Mouse (Mus musculus) induced T-regulatory cell, adult 2 months (primary cell): ENCODE data around the gene Plin5.
A peak's percentile ranks its signal among the peaks of the same experiment; 100 is the strongest.
"Not testable (repeated sequence)": the region's sequence is repeated elsewhere in the genome, so short reads cannot be mapped to it uniquely, and the experiment has no call there.

ENCODE experiments used
- DNase-seq: peaks from one replicate; pipeline ENCODE4 v3.0.0-alpha.2; 2012; ENCODE audit warnings: low read depth

Gene Plin5

DNA sequence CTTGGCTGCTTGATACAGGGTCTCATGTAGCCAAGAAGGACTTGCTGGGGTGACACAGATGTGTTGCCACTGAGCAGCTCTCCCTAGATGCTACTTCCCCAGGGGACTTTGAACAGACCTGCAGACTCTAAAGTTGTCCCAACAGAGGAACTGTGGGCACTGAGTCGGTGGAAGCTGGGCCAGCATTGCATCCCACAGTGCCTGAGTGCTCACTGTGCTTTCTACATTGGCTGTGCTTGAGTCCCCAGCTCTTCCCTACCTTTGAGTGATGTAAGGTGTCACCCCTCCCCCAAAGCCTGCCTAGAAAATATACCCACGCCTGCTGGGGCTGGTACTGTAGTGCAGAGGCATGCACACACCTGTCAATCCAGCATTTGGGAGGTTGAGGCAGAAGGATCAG, 9.7 kb downstream of the Plin5 start:
- no peak for DNase-seq

DNA sequence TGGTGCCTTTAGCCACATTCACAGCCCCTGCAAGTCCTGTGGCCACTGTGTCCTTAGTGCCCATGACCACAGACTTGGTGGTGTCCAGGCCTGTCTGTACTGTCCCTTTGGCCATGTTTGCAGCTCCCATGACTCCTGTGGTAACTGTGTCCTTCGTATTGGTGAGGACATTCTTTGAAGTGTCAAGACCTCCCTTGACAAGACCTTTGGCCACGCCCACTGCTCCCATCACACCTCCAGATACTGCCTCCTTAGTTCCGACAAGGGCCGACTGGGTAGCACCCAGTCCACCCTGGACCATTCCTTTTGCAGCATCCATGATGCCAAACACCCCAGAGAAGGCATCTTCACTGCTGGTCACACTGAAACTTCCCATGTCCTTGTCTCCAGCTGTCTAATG, 10.4 kb downstream of the Plin5 start:
- no peak for DNase-seq

DNA sequence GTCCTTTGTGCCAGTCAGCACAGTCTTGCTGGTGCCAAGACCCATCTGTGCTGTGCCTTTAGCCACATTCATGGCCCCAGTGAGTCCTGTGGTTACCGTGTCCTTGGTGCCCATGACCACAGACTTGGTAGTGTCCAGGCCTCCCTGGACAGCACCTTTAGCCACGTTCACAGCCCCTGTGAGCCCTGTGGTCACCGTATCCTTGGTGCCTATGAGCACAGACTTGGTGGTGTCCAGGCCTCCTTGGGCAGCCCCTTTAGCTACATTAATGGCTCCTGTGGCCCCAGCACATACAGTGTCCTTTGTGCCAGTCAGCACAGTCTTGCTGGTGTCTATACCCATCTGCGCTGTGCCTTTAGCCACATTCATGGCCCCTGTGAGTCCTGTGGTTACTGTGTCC, 11.0 kb downstream of the Plin5 start:
- DNase-seq = not testable (repeated sequence)

DNA sequence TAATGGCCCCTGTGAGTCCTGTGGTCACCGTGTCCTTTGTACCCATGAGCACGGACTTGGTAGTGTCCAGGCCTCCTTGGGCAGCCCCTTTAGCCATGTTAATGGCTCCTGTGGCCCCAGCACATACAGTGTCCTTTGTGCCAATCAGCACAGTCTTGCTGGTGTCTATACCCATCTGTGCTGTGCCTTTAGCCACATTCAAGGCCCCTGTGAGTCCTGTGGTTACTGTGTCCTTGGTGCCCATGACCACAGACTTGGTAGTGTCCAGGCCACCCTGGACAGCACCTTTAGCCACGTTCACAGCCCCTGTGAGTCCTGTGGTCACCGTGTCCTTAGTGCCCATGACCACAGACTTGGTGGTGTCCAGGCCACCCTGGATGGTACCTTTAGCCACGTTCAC, 12.6 kb downstream of the Plin5 start:
- DNase-seq = not testable (repeated sequence)

DNA sequence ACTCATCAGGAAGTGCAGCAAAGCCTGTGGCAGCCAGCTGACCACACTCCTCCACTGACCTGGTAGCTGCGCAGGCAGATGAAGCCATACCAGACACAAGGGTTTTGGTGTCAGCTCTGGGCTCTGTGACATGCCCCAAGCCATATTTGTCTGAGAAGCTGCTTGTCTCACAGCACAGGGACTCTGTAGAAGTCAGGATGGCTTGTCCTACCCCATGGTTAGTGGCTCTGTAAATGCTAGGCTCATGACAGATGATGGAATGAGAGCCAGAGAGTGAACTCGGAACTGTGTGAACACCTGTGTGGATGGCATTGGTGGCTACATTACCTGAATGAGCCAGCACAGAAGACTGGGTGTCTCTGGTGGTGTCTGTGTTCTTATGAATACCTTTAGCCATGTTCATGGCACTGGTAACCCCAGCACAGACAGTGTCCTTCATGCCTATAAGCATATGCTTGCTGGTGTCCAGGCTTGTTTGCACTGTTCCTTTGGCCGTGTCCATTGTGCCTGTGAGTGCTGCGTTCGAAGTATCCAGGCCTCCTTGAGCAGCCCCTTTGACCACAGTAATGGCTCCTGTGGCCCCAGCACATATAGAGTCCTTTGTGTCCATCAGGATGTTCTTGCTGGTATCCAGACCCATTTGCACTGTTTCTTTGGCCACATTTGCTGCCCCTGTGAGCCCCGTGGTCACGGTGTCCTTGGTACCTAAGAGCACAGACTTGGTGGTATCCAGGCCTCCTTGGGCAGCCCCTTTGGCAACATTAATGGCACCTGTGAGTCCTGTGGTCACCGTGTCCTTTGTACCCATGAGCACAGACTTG, 13.7 kb downstream of the Plin5 start:
- DNase-seq = no peak

DNA sequence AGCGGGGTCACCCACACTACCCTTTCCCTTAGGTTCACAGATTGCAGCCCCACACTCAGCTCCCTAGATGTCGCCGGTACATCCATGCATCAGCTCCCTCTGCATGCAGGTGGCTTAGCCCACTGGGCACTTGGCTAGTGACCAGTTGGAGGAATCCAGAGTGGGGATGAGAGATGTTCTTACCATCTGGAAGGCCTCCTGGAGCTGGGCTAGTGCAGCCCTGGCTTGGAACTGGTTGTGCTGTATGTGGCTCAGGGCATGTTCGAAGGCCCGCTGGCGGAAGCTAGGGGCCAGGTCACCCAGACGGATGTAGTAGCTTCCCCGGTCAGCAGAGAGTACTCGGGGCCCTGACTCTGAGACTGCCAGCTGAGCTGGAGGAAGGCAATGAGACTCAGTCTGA, 14.5 kb downstream of the Plin5 start:
- DNase-seq = no peak

DNA sequence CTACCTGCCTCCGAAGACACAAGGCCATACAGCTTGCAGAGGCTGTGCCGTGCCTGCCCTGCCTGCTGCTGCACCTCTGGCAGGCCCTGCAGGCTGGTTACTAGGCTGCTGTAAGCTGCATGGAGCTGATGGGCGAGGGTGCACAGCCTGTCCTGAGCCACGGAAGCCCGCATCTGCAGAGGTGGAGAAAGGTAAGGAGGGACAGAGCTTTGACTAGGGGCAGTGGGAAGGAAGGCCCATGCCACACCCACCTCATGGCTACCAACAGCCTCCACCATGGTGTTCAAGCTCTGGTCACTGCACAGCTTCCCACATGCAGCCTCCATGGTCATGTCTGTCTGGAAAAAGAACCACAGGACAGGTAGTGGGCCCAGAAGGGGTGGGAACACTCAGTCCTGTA, 15.2 kb downstream of the Plin5 start:
- no peak for DNase-seq

DNA sequence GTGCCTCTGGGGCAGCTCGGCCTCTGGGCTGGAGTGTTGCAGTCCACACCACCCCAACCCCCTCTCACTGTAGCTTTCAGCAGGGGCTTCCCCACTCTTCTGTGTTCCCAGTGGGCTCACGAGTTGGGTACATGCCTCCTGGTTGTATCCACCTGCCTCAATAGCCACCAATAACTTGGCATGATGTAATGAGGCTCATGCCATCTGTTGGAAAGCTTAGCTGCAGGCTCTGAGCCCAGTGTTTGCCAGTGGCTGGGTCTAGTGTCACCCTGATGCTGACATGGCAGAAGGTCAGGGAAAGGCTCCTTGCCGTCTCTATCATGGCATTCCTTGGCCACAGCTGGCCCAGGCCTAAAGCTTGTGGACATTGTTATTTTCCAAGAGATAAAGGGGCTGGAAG, 16.6 kb downstream of the Plin5 start:
- no peak for DNase-seq

DNA sequence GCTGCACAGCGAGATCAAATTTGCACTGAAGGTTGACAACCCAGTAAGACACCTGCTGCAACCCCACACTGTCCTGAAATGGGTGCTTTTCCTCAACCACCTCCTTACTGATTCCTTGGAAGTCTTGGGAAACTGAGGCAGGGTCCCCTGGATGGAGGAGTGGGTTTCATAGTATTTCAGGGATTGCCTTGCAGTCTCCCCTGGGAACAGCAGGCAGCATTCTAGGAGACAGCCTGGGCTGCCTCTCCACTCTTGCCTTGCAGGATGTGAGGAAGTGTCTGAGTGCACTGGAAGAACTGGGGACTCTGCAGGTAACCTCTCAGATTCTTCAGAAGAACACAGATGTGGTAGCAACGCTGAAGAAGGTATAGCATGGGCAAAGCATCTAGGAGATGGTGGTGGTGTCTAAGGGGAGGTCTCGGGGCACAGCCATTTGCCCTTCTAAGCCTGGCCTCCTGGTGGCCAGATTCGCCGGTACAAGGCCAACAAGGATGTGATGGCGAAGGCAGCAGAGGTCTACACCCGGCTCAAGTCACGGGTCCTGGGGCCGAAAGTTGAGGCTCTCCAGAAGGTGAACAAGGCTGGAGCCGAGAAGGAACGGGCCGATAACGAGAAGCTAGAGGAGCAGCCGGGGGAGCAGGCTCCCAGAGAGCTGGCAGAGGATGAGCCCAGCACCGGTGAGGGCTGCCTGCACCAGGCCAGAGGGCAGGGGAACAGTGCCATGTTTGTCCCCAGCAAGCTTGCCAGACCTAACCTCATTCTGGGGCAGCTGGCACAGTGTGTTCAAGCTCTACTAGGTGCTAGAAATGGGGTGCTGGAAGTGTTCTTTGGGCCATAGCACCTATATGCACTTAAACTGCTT, 18.5 kb downstream of the Plin5 start:
- DNase-seq = no peak

DNA sequence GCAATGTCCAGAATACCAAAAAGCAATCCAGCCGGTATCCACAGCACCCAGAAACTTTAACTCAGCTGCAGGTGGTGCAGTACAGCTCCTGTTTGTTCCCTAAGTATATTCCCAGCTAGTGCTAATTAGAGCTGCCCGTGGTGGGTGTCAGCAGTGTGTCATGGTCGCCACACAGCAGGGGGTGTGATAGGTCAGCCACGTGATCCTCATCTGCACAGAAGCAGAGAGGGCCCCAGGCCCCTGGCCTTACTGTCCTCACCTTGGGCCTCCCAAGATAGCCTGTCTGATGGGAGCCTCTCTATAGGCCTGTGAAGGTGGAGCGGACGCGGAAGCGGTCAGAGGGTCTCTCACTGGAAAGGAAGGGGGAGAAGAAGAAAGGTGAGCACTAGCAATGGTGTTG, 19.2 kb downstream of the Plin5 start:
- DNase-seq = no peak

DNA sequence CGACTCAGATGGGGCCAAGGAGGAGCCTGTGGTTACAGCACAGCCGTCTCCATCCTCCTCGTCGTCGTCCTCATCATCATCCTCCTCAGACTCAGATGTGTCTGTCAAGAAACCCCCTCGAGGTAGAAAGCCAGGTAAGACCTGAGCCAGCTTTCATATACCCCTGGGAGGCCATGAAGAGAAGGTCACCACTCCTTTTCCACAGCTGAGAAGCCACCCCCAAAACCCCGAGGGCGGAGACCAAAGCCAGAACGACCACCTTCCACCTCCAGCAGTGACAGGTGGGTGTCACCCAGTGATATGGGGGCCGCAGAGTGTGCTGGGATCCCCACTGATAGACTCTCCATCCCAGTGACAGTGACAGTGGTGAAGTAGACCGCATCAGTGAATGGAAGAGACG, 20.5 kb downstream of the Plin5 start:
- DNase-seq = no peak

DNA sequence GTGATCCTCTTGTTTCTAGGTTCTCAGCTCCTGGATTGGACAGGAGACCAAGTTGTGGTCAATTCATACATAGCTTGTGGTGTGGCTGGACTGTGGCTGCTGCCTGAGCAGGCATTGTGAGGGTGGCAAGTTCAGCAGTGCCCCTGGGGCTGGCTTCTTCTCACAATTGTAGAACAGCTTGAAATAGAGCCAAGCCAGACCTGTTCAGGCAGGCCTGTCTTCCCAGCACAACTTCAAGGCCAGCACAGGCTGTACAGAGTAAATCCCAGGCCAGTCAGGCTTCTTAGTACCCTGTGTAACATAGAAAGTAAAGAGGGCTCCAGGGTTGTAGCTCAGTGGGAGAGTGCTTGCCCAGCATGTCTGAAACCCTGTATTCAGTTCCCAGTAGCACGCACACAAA, 24.6 kb downstream of the Plin5 start:
- DNase-seq = no peak

DNA sequence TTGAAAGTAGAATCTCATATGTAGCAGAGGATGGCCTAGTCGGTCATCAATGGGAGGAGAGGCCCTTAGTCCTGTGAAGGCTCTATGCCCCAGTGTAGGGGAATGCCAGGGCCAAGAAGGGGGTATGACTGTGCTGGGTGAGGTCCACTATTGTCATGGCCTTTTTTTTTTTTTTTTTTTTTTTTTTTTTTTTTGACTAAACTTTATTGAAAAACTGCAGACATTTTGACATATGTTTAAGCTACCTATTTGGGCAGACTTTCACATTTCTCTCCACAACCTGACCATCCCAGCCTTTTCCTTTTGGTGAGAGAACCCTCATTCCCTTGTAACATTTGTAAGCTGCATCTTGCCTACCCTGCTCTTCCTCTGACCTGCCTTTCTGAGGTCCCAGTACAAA, 25.1 kb downstream of the Plin5 start:
- peak; percentile 18 for DNase-seq

DNA sequence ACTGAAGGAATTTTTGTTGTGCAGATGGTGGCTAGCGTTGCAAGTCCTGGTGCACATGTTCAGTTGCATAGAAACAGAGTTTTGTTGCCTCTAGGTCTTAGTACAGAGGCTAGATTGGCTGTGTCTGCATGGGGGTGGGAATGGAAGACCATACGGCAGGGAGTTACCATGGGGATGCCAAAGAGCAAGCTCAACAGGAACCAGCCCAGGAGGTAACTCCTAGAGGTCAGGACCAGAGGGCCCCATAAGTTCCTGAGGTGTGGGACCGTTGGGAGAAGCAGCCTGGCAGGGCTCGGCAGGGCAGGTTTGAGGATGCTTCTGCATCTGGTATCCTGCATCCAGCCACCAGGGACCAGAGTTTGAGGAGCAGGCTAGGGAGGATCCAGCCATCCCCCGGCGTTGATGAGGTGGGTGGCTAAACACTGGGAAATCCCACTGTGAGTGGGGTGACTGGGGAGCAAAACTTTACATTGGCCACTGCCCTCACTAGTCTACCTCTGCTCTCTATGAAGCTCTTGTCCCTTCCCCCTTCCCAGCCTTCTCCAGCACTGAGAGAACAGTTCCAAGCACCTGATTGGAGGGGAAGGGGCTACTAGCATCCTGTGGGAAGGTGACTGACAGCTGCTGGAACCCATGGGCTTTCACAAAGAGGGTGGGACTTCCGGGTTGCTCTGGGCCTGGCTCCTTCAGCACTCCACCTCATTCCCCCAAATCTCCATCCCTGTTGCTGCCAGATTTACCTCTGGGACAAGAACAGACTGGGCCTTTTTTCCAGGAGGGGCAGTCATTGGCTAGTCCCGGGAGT, 36.4 kb downstream of the Plin5 start:
- DNase-seq = peak; percentile 33

DNA sequence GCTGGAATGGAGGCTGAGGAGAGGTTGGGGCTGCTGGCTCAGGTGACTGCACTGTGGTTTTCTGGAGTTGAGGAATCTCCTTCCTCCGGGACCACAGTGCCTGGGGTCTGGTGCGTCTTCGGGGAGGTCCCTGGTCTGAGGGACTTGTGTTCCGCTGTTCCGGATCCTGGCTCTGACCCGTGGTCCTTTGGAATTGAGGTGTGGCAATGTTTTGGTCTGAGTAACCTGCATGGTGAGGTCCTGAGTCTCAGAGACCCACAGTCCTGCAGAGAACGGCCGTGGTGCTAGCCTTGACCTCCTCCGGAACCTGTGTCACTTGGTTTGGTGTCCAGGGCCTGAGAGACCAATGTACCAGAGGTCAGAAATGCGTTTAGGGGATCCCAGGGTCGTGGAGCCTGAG, 37.5 kb downstream of the Plin5 start:
- peak; percentile 41 for DNase-seq

DNA sequence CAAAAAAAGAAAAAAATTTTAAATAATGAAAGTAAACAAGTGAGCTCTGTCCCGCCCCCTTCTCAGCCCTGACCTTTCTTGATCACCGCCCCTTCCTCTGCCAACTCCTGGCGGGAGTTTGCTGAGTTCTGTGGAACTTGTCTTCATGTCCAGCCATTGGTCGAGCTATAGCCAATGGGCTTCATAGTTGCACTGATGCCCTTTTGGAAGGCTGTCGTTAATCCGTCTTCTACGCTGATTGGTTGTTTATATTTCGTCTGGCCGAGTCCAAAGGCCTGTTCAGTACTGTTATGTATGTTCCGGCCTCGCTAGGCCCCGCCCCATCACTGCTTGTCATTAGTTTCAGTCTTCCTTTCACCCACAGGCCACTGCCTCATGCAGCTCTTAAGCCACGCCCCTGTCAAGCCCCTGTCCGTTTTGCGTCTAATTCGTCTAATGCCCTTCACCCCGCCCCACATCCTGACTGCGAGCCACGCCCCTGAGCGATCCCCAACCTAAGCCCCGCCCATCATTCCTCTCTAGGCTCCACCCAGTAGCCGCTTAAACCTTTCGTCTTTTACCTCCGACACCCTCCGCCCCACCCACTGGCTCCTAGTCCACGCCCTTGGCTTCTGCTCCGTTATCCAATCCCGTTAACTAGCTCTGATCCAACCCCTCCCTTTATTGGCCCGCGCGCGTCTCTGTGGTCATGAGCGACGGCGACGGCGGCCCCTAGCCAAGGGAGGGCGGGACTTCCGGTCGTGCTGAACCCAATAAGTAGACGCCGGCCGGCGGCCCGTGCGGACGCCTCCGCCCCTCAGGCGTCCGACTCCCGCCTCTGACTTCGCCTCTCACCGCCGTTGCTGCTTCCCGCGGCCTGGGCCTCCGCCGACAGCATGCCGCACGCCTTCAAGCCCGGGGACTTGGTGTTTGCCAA, 38.3 kb downstream of the Plin5 start, which contains the start of gene Hdgfl2:
Gene Hdgfl2, plus strand, starts transcription at position 755 of the 916 bp plus-strand sequence.
- peak; percentile 100 for DNase-seq

DNA sequence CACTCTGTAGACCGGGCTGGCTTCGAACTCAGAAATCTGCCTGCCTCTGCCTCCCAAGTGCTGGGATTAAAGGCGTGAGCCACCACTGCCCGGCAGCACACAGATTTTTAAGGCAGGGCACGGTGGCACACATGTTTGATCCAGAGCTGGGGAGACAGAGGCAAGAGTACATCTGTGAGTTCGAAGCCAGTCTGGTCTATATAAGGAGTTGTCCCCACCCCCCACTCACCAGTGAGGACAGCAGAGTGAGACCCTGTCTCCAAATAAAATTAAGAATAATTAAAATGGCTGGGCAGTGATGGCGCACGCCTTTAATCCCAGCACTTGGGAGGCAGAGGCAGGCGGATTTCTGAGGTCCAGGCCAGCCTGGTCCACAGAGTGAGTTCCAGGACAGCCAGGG, 39.0 kb downstream of the Plin5 start:
- peak; percentile 40 for DNase-seq

DNA sequence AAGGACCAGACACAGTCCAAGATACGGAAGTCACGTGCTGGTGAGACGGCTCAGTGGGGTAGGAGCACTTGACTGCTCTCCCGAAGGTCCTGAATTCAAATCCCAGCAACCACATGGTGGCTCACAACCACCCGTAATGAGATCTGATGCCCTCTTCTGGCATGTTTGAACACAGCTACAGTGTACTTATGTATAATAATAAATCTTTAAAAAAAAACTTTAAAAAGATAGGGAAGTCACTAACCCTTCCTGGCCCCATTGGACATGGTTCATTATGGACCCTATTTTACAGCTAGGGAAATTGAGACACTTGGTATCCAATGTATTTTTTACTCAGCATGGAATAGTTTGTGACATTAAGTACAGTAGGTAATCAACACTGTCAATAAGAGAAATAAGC, 39.9 kb downstream of the Plin5 start:
- no peak for DNase-seq

DNA sequence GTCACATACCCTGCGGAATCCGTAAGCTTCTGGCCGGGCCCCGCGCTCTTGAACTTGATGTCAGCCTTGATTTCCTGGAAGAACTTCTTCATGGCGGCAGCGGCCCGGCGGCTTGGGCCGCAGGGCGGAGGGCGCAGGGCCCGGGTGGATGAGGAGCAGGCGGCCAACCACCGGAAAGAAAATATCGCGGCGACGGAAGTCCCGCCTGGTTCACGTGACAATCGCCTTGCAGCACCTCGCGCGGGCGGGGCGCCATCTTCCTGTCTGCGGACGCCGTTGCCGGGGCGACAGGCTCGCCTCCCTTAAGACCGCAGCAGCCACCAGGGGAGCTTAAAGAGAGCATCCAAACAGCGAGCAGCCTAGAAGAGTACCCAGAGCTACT, 42.6 kb downstream of the Plin5 start, which contains the start of gene Ubxn6:
Gene Ubxn6, minus strand, starts transcription at position 202 of the 382 bp plus-strand sequence.
- DNase-seq = peak; percentile 98

DNA sequence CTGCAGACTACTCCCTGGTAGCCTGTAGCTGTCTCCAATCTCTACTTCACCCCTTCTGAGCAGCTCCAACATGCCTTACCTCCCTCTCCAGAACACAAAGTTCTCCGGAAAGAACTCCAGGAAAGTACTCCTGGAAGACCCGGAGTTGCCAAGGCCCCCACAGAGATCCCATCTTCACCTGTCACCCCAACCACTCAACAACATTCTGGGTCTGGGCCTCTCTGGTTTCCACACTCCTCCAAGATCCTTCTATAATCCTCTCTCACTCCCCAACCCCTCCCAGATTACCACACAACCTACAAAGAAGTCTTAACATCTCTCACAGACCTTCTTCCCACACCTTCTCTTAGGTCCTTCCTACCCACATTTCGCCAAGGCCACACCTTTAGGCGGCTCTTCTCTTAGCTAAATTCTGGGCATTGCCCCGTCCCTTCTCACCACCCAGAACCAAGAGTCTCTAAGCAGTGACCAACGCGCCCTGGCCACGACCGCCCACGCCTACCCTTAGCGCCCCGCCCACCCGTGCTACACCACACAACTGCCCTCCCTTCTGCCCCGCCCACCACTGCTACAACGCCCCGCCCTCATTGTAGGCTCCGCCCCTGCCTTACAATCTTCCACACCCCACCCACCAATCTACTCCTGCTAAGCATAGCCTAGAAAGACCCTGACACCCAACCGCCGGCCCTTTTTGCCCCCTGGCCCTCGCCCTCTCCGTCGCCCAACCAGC, 43.1 kb downstream of the Plin5 start:
- DNase-seq = peak; percentile 94

DNA sequence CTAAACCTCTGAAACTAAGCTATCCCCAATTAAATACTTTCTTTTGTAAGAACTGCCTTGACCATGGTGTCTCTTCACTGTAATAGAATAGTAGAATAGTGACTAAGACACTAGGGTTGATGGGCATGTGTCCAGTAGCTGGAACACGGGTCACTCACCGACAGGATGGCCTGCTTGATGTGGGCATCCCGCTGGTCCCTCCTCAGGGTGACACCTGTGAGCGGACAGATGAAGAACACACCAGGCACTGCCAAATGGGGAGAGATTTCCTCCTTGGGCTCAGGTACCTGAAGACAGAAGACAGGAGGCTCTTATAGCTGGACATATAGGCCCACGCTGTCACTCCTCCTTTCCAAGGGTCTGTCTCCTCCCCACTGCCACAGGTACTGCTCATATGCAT, 45.2 kb downstream of the Plin5 start:
- no peak for DNase-seq
